Mouse (Mus musculus): Measurements from ENCODE around the gene Clcc1. TPM values are rescaled to one million over a fixed set of nuclear protein-coding genes. Genes with fewer than 3 reads are reported as not detected.

Clcc1 gene
- polyA plus RNA-seq, 1 experiment from 2014 or later: 50.0 TPM

- H3K4me2 ChIP-seq: no peak overlapping the region
- WGBS (ENCODE audit: insufficient replicate concordance): 69% methylated on average over 3 of the region's 3 CpGs
- H3K9ac ChIP-seq (ENCODE audit: low read depth, low read length): no peak overlapping the region
- no peaks in the 10 kb centered on the region for H3K9me3 ChIP-seq (replicated peaks; ENCODE audit: control insufficient read depth, low read length)
- no peaks in the 10 kb centered on the region for H3K36me3 ChIP-seq (ENCODE audit: control insufficient read depth, insufficient read depth, low read length)
- H3K4me1 ChIP-seq (ENCODE audit: control insufficient read depth, insufficient read depth, low read length): peaks cover 4% of the 10 kb centered on the region; the same call in 1 of the 2 replicates
- no peaks in the 10 kb centered on the region for H3K27me3 ChIP-seq (ENCODE audit: control insufficient read depth, insufficient read depth, low read length)
- no peak overlapping the region for H3K27ac ChIP-seq (ENCODE audit: low read depth, low read length)
- ATAC-seq (replicated peaks; ENCODE audit: insufficient number of reproducible peaks, low FRiP score, low TSS enrichment): no peak
- no peak overlapping the region for H3K4me3 ChIP-seq (ENCODE audit: low read depth, low read length)
These were observed 59.5 kb downstream of the Clcc1 start for GRCm38 (mm10) chr3:108713065-108713675.

GRCm38 (mm10) chr3:108714837-108715236 is 61.1 kb downstream of the Clcc1 start:
- ATAC-seq (replicated peaks; ENCODE audit: insufficient number of reproducible peaks, low FRiP score, low TSS enrichment): no peak
- Histone ChIP-seq H3K9ac (ENCODE audit: low read depth, low read length) (no peak overlapping the region), H3K36me3 (ENCODE audit: control insufficient read depth, insufficient read depth, low read length) (no peaks in the 10 kb centered on the region), H3K9me3 (replicated peaks; ENCODE audit: control insufficient read depth, low read length) (no peaks in the 10 kb centered on the region), H3K4me2 (no peak overlapping the region), H3K27me3 (ENCODE audit: control insufficient read depth, insufficient read depth, low read length) (no peaks in the 10 kb centered on the region), H3K4me3 (ENCODE audit: low read depth, low read length) (no peak overlapping the region), H3K4me1 (ENCODE audit: control insufficient read depth, insufficient read depth, low read length) (peaks cover 4% of the 10 kb centered on the region; the same call in 1 of the 2 replicates), H3K27ac (ENCODE audit: low read depth, low read length) (no peak overlapping the region)
- WGBS (ENCODE audit: insufficient replicate concordance): 83% methylated on average over 4 of the region's 4 CpGs

- H3K9ac ChIP-seq (ENCODE audit: low read depth, low read length): no peak overlapping the region
- peaks cover 7% of the 10 kb centered on the region; the same call in 1 of the 2 replicates for H3K4me1 ChIP-seq (ENCODE audit: control insufficient read depth, insufficient read depth, low read length)
- H3K27me3 ChIP-seq (ENCODE audit: control insufficient read depth, insufficient read depth, low read length): no peaks in the 10 kb centered on the region
- ATAC-seq (replicated peaks; ENCODE audit: insufficient number of reproducible peaks, low FRiP score, low TSS enrichment): no peak
- 84% methylated on average over 3 of the region's 3 CpGs for WGBS (ENCODE audit: insufficient replicate concordance)
- H3K9me3 ChIP-seq (replicated peaks; ENCODE audit: control insufficient read depth, low read length): no peaks in the 10 kb centered on the region
- no peaks in the 10 kb centered on the region for H3K36me3 ChIP-seq (ENCODE audit: control insufficient read depth, insufficient read depth, low read length)
- no peak overlapping the region for H3K4me3 ChIP-seq (ENCODE audit: low read depth, low read length)
- H3K4me2 ChIP-seq: no peak overlapping the region
- H3K27ac ChIP-seq (ENCODE audit: low read depth, low read length): no peak overlapping the region
These were observed 64.3 kb downstream of the Clcc1 start for GRCm38 (mm10) chr3:108717896-108718502.

- ATAC-seq (replicated peaks; ENCODE audit: insufficient number of reproducible peaks, low FRiP score, low TSS enrichment): no peak
- Histone ChIP-seq H3K9ac (ENCODE audit: low read depth, low read length) (no peak overlapping the region), H3K4me2 (no peak overlapping the region), H3K27ac (ENCODE audit: low read depth, low read length) (no peak overlapping the region), H3K9me3 (replicated peaks; ENCODE audit: control insufficient read depth, low read length) (no peaks in the 10 kb centered on the region), H3K4me1 (ENCODE audit: control insufficient read depth, insufficient read depth, low read length) (0 out of 2 replicates have a peak, but pooled peaks cover 6% of the 10 kb centered on the region), H3K27me3 (ENCODE audit: control insufficient read depth, insufficient read depth, low read length) (no peaks in the 10 kb centered on the region), H3K36me3 (ENCODE audit: control insufficient read depth, insufficient read depth, low read length) (no peaks in the 10 kb centered on the region), H3K4me3 (ENCODE audit: low read depth, low read length) (no peak overlapping the region)
- 74% methylated on average over 2 of the region's 2 CpGs for WGBS (ENCODE audit: insufficient replicate concordance)
These were observed 65.6 kb downstream of the Clcc1 start for GRCm38 (mm10) chr3:108719357-108719756.

- Histone ChIP-seq H3K4me3 (ENCODE audit: low read depth, low read length) (no peak overlapping the region), H3K9me3 (replicated peaks; ENCODE audit: control insufficient read depth, low read length) (no peaks in the 10 kb centered on the region), H3K27ac (ENCODE audit: low read depth, low read length) (no peak overlapping the region), H3K4me1 (ENCODE audit: control insufficient read depth, insufficient read depth, low read length) (0 out of 2 replicates have a peak, but pooled peaks cover 6% of the 10 kb centered on the region), H3K9ac (ENCODE audit: low read depth, low read length) (no peak overlapping the region), H3K4me2 (no peak overlapping the region), H3K36me3 (ENCODE audit: control insufficient read depth, insufficient read depth, low read length) (no peaks in the 10 kb centered on the region), H3K27me3 (ENCODE audit: control insufficient read depth, insufficient read depth, low read length) (no peaks in the 10 kb centered on the region)
- 93% methylated on average over 3 of the region's 3 CpGs for WGBS (ENCODE audit: insufficient replicate concordance)
- no peak for ATAC-seq (replicated peaks; ENCODE audit: insufficient number of reproducible peaks, low FRiP score, low TSS enrichment)
These were observed 66.0 kb downstream of the Clcc1 start for GRCm38 (mm10) chr3:108719761-108720160.

GRCm38 (mm10) chr3:108721076-108721991 is 67.6 kb downstream of the Clcc1 start:
- no peaks in the 10 kb centered on the region for H3K9me3 ChIP-seq (replicated peaks; ENCODE audit: control insufficient read depth, low read length)
- H3K36me3 ChIP-seq (ENCODE audit: control insufficient read depth, insufficient read depth, low read length): no peaks in the 10 kb centered on the region
- H3K4me3 ChIP-seq (ENCODE audit: low read depth, low read length): peak overlapping the region; percentile 83
- H3K9ac ChIP-seq (ENCODE audit: low read depth, low read length): peak overlapping the region; percentile 92
- WGBS (ENCODE audit: insufficient replicate concordance): 1% methylated on average over 44 of the region's 44 CpGs
- H3K27ac ChIP-seq (ENCODE audit: low read depth, low read length): peak overlapping the region; percentile 84
- no peak; the same call in 1 of the 2 replicates for ATAC-seq (replicated peaks; ENCODE audit: insufficient number of reproducible peaks, low FRiP score, low TSS enrichment)
- H3K27me3 ChIP-seq (ENCODE audit: control insufficient read depth, insufficient read depth, low read length): no peaks in the 10 kb centered on the region
- H3K4me1 ChIP-seq (ENCODE audit: control insufficient read depth, insufficient read depth, low read length): 0 out of 2 replicates have a peak, but pooled peaks cover 6% of the 10 kb centered on the region
- peak overlapping the region; percentile 79 for H3K4me2 ChIP-seq

GRCm38 (mm10) chr3:108722036-108722872 is 68.5 kb downstream of the Clcc1 start, which contains the start of gene Gpsm2:
TSS of gene Gpsm2 (minus strand) at chr3:108722309.
- no peaks in the 10 kb centered on the region for H3K36me3 ChIP-seq (ENCODE audit: control insufficient read depth, insufficient read depth, low read length)
- peak within 1 kb of the TSS; percentile 79 for H3K4me2 ChIP-seq
- peak within 1 kb of the TSS; percentile 83 for H3K4me3 ChIP-seq (ENCODE audit: low read depth, low read length)
- H3K27me3 ChIP-seq (ENCODE audit: control insufficient read depth, insufficient read depth, low read length): no peaks in the 10 kb centered on the region
- peak within 1 kb of the TSS; percentile 84 for H3K27ac ChIP-seq (ENCODE audit: low read depth, low read length)
- peak within 1 kb of the TSS; percentile 92 for H3K9ac ChIP-seq (ENCODE audit: low read depth, low read length)
- ATAC-seq (replicated peaks; ENCODE audit: insufficient number of reproducible peaks, low FRiP score, low TSS enrichment): peak; percentile 99
- 4% methylated on average over 51 of the region's 53 CpGs for WGBS (ENCODE audit: insufficient replicate concordance)
- no peaks in the 10 kb centered on the region for H3K9me3 ChIP-seq (replicated peaks; ENCODE audit: control insufficient read depth, low read length)
- 0 out of 2 replicates have a peak, but pooled peaks cover 6% of the 10 kb centered on the region for H3K4me1 ChIP-seq (ENCODE audit: control insufficient read depth, insufficient read depth, low read length)

GRCm38 (mm10) chr3:108726413-108726812 is 72.7 kb downstream of the Clcc1 start:
- Histone ChIP-seq H3K4me2 (no peak overlapping the region), H3K36me3 (ENCODE audit: control insufficient read depth, insufficient read depth, low read length) (no peaks in the 10 kb centered on the region), H3K9ac (ENCODE audit: low read depth, low read length) (no peak overlapping the region), H3K9me3 (replicated peaks; ENCODE audit: control insufficient read depth, low read length) (no peaks in the 10 kb centered on the region), H3K27ac (ENCODE audit: low read depth, low read length) (no peak overlapping the region), H3K4me1 (ENCODE audit: control insufficient read depth, insufficient read depth, low read length) (no peaks in the 10 kb centered on the region), H3K4me3 (ENCODE audit: low read depth, low read length) (no peak overlapping the region), H3K27me3 (ENCODE audit: control insufficient read depth, insufficient read depth, low read length) (no peaks in the 10 kb centered on the region)
- WGBS (ENCODE audit: insufficient replicate concordance): 86% methylated on average over 7 of the region's 7 CpGs
- ATAC-seq (replicated peaks; ENCODE audit: insufficient number of reproducible peaks, low FRiP score, low TSS enrichment): no peak
